Mouse (Mus musculus): ENCODE data around the gene Pwp2.

Pwp2 gene

DNA sequence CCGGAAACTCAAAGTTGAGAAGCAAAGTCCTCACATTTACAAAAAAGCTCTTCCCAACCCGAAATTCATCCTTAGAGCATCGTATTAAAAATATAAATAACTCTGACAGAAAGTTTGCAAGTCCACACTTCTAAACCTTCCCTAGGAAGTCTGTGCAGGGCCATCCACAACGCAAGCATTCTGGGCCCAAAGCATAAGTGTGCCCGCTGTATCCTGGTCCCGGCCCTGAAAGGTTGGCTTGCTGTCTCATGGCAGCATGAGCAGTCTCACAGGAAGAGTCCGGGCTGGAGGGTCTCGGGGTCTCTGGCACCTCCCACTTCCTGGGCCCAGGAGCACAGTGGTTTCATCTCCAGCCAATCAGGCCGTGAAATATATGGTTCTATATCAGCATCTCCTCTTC, 13.4 kb downstream of the Pwp2 start:
- intact Hi-C loops (cut with DNase I), result no loop called here

DNA sequence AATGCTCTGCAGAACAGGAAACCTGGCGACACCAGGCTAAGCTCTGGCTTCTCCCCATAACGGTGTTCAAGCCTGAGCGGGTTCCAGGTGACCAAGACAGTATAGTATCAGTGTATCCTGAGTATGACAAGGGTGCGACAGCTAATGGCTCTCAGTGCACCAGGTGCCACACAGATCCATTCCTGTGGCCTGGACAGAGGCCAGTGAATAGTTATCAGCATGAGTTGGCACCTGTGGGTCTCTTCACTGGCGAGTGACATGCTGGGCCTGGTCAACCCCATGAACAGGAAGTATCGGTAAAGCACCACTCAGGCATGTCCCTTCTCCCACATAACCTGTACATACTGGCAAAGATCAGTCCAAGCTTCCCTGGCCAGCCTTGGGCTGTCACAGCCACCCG, 13.9 kb downstream of the Pwp2 start:
- intact Hi-C loops (cut with DNase I), result no loop called here

DNA sequence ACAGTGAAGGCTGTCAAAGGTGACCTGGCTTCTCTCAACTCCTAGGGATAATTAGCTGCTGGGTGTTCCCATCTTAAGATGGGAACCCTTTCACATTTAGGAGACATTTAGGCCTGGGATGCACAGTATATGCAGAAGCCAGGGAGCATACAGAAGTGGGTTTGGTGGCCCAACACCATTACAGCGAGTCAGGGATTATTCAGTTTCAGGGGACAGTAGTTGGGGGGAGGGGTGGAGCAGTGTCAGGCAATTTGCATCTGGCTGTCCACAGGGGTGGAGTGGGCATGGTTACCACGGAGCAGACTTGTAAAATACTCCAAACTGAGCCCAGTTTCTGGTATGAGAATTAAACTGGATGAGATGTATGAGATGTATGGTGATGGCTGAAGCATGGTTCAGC, 14.5 kb downstream of the Pwp2 start:
- intact Hi-C loops (cut with DNase I), result no loop called here

GRCm38 (mm10) chr10:78169281-78170042, 15.5 kb downstream of the Pwp2 start, which contains the start of gene D10Jhu81e:
Gene D10Jhu81e, minus strand, starts transcription at chr10:78169782.
- intact Hi-C loops (cut with DNase I), result no loop called here

DNA sequence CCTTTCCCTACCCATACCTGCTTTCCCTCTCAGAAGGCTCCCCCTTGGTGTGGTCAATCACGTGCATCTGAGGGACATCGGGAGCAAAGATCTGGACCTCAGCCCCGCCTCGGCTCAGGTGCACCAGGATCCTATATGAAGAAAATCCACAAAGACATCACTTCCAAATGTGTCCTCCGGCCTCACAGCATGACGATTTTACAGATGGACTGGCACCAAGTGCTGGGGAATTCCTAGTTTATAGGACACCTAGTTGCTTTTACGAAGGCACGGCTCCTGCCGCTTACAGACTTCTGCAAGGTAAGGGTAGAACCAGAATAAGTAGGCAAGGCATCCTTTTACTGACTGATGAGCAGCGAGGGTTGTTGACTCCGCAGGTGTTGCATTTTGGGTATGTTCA, 16.2 kb downstream of the Pwp2 start:
- intact Hi-C loops (cut with DNase I), result no loop called here

- intact Hi-C loops (cut with DNase I), result no loop called here
These were observed 17.2 kb downstream of the Pwp2 start for GRCm38 (mm10) chr10:78167775-78168174.

- intact Hi-C loops (cut with DNase I), result no loop called here
These were observed 17.6 kb downstream of the Pwp2 start for GRCm38 (mm10) chr10:78167333-78167732.

DNA sequence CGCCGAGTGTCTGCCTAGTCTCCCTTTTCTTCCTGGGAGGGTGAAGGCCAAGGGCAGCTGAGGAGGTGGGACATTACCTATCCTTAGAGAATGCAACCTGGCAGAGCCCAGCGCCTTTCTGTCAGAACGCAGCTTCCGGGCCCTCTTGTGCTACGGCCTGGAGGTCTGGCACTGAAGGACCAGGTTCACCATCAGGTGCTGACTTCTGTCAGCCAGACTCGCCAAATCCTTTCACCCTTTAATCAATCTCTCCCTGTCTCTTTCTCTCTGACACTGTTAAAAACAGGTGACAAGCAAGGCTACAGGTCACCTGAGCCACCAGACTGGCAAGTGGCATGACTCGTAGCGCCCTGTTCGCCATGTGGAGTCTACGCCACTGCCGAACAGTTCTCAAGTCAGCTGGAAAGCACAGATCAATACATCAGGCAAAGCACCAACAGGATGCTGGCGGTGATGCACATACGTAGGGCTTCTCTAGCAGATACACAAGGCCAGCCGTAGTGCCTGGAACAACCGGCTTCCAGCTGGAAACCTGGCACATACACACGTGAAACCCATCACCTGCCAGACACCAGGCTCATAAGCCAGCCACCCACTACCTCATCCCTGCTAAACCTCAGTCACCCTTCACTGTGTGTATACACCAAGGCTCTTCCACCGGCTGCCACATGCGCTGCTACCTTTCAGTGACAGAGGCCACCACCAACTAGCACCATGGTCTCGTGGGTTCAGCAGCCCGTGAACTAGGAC, 19.5 kb downstream of the Pwp2 start:
- intact Hi-C loops (cut with DNase I), result no loop called here

GRCm38 (mm10) chr10:78164786-78165185, 20.2 kb downstream of the Pwp2 start:
- intact Hi-C loops (cut with DNase I), result loop anchor here (5.0 kb wide), 1 partner anchor 137 kb away; no protein-coding TSS in a partner anchor

GRCm38 (mm10) chr10:78163923-78164322, 21.0 kb downstream of the Pwp2 start:
- intact Hi-C loops (cut with DNase I), result loop anchor here (5.0 kb wide), 1 partner anchor 137 kb away; no protein-coding TSS in a partner anchor

GRCm38 (mm10) chr10:78163241-78163640, 21.7 kb downstream of the Pwp2 start:
- intact Hi-C loops (cut with DNase I), result loop anchor here (5.0 kb wide), 1 partner anchor 136 kb away; no protein-coding TSS in a partner anchor

DNA sequence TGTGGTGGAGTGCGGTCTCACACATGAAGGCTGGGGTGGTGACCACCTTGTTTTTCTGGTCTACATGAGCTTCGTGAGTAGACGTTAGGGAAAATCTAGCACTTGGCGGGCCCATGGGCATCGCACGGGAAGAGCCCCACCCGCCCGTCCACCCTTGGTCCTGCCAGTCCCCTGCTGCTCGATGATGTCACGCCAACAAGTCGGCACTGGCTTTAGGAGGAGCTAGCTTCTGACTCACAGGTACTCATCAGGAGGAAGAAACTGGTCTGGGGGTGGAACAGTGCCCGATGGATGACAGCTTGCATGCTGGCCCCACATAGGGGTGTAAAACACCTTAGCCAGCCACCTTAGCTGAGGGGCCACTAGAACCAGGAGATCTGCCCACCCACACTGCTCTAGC, 22.3 kb downstream of the Pwp2 start:
- intact Hi-C loops (cut with DNase I), result loop anchor here (5.0 kb wide), 1 partner anchor 135 kb away; no protein-coding TSS in a partner anchor

- intact Hi-C loops (cut with DNase I), result loop anchor here (5.0 kb wide), 1 partner anchor 134 kb away; no protein-coding TSS in a partner anchor
These were observed 23.9 kb downstream of the Pwp2 start for GRCm38 (mm10) chr10:78161096-78161495.

- intact Hi-C loops (cut with DNase I), result loop anchor here (5.0 kb wide), 1 partner anchor 133 kb away; no protein-coding TSS in a partner anchor
These were observed 24.4 kb downstream of the Pwp2 start for GRCm38 (mm10) chr10:78160369-78161095.

DNA sequence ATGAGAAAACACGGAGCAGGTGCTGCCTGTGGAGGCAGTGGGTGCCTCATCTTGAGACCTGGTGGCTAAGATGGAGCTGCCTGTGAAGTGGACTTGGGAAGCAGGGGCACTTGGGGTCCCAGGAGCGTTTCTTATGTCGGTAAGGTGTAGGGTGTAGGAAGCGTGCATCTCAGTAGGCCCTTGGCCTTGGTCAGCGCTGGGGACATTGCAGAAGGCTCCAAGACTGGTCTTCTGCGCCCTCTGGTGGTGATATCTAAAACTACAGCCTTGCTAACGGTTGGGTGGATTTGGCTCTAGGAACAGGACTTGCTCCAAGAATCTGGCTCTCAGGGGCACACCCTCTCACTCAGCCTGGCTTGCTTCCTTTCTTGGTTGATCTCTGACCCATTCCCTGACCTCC, 25.0 kb downstream of the Pwp2 start:
- intact Hi-C loops (cut with DNase I), result loop anchor here (2.0 to 5.0 kb wide), 2 partner anchors 91 to 133 kb away; partner anchors contain the start of gene Icosl

DNA sequence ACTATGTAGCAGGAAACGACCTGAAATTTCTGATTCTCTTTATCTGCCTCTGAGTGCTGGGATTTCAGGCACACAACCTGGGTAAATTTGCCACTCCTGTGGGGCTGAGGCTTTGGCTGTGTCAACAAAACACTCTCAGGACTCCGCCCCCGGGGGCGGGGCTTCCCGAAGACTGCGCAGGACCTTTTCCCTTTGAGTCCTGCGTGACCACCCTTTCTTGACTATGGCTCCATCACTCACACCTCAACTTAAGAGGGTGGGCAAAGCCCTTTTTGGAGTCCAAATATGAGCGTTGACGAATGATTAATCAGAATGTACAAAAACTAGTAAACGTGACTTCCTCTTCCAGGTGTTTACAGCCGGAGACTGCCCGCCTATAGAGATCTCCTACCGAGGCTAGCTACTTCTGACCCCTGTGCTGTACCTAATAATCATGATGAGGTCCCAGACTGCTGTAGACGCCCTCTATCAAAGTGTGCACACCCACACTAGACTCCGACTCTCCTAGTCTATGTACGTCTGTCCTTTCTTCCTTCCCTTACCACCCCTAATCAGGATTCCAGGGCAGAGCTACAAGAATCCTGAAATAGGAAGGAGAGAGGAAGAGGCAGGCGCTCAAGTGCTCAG, 25.6 kb downstream of the Pwp2 start:
- intact Hi-C loops (cut with DNase I), result loop anchor here (2.0 kb wide), 1 partner anchor 91 kb away; the partner anchor contains the start of gene Icosl

GRCm38 (mm10) chr10:78158041-78158440, 26.9 kb downstream of the Pwp2 start:
- intact Hi-C loops (cut with DNase I), result loop anchor here (2.0 kb wide), 1 partner anchor 89 kb away; the partner anchor contains the start of gene Icosl

- intact Hi-C loops (cut with DNase I), result no loop called here
These were observed 28.0 kb downstream of the Pwp2 start for GRCm38 (mm10) chr10:78156926-78157325.

DNA sequence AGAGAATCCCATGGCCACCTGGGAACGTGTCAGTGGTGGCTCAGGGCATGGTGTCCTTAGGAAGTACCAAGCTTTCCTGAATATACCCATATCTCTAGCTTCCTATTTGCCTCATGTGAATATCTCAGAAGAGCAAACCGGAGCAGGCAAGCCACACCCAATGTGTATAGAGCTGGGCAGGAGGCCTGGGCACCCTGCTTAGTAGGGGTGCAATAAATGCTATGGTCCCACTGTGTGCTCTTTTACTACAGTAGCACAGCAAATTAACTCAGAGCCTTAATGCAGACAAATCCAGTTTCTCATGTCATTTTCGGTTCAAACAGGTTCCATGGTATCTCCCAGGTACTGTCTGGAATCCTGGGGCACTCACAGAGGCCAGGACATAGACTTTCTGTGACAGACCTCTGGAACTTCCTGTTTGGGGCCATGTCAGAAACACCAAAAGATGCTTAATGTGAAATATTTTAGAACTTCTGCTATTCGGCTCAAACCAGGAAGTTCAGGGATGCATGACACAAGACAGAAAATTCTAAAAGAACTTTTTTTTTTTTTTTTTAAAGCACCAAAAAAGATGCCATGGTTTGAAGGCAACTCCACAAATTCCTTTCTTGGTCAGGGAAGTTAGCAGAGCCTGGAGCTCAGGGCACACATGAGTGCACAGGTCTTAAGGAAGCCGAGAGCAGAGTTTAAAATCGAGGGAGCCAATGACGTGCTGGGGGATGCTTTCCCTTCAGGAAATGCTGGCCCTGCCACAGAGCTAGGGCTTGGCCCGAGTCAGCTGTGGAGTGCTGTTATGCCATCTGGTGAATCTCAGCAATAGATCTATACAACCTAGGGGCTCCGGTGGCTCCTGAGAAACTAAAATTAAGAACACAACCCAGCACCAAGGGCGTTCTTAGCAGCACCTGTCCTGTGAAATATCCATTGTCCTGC, 35.8 kb downstream of the Pwp2 start:
- intact Hi-C loops (cut with DNase I), result no loop called here
